Mouse (Mus musculus) midbrain, postnatal 0 days (tissue): ENCODE results near the gene Tpra1. TPM values are rescaled to one million over a fixed set of nuclear protein-coding genes. Genes with fewer than 3 reads are reported as not detected.

ENCODE experiments used
- ATAC-seq: fragments of 200-750 bp; cut with Nextera tagmentation; 2 replicates; pipeline ENCODE4 v1.8.0; 2017; ENCODE audit warnings: moderate number of reproducible peaks, mild to moderate bottlenecking, moderate TSS enrichment, moderate library complexity; ENCODE audit not compliant: low FRiP score
- DNase-seq: peaks from one replicate; pipeline ENCODE4 v3.0.0-alpha.2; 2015; ENCODE audit warnings: low spot score
- H3K27ac ChIP-seq: fragments of 300-500 bp; sonication (generic); 2 replicates; pipeline ENCODE4 v1.5.1; 2014; ENCODE audit warnings: low read depth, mild to moderate bottlenecking, low read length, mixed read lengths
- H3K27me3 ChIP-seq: fragments of 300-500 bp; sonication (generic); 2 replicates; pipeline ENCODE4 v1.6.1; 2014; ENCODE audit warnings: low read length, control low read depth, mixed read lengths; ENCODE audit not compliant: insufficient read depth
- H3K36me3 ChIP-seq: fragments of 300-500 bp; sonication (generic); 2 replicates; pipeline ENCODE4 v1.6.1; 2014; ENCODE audit warnings: low read length, control low read depth, mixed read lengths; ENCODE audit not compliant: insufficient read depth
- H3K4me1 ChIP-seq: fragments of 300-500 bp; sonication (generic); 2 replicates; pipeline ENCODE4 v1.6.1; 2014; ENCODE audit warnings: mild to moderate bottlenecking, control low read depth, antibody characterized with exemption, low read length, mixed read lengths; ENCODE audit not compliant: insufficient read depth
- H3K4me2 ChIP-seq: fragments of 300-500 bp; sonication (generic); 2 replicates; pipeline ENCODE4 v1.6.1; 2014; ENCODE audit warnings: low read depth, mild to moderate bottlenecking, low read length, mixed read lengths; ENCODE audit not compliant: poor library complexity, severe bottlenecking
- H3K4me3 ChIP-seq: fragments of 300-500 bp; sonication (generic); 2 replicates; pipeline ENCODE4 v1.5.1; 2014; ENCODE audit warnings: low read depth, mild to moderate bottlenecking, low read length, moderate library complexity
- H3K9ac ChIP-seq: fragments of 300-500 bp; sonication (generic); replicated peaks from 2 replicates; pipeline ENCODE4 v1.6.1; 2014; ENCODE audit warnings: mild to moderate bottlenecking, low read length, moderate library complexity, mixed read lengths; ENCODE audit not compliant: poor library complexity, severe bottlenecking
- H3K9me3 ChIP-seq: fragments of 300-500 bp; sonication (generic); 2 replicates; pipeline ENCODE4 v1.6.1; 2016; ENCODE audit warnings: low read length, control low read depth
- CTCF ChIP-seq: IDR thresholded peaks from 2 replicates; pipeline ENCODE4 v1.5.1; 2016; ENCODE audit warnings: antibody characterized with exemption, mild to moderate bottlenecking
- WGBS: fragments of 180-500 bp; shearing (Covaris S2); extraction: QIAGEN DNeasy Blood & Tissue Kit; methylation state at CpG from one replicate; pipeline ENCODE4 v1.1.7; 2014; 5-methylcytosine and 5-hydroxymethylcytosine counted together
- polyA plus RNA-seq: library from polyadenylated mRNA; unstranded; fragments of >200 nt; fragmentation: Nextera tagmentation; extraction: Ambion mirVana; gene quantifications from 2 replicates; pipeline ENCODE4 v1.2.1, GENCODE M21; 2015
- total RNA-seq: library from RNA; depleted of rRNA; stranded (reverse); fragments of >200 nt; gene quantifications from 2 replicates; pipeline ENCODE4 v1.2.3, GENCODE M21; 2014

Gene Tpra1
- total and polyA plus RNA-seq, 2 experiments from 2014 or later: 52.7 to 69.7 TPM

- DNase-seq: peak; percentile 67
- no peak for TF ChIP-seq CTCF
- under 1% methylated on average over 65 of the region's 74 CpGs for WGBS
- H3K4me2 ChIP-seq: peak overlapping the region; percentile 92
- H3K4me1 ChIP-seq: 0 out of 2 replicates have a peak, but pooled peaks cover 6% of the 10 kb centered on the region
- H3K4me3 ChIP-seq: peak overlapping the region; percentile 80
- no peaks in the 10 kb centered on the region for H3K27me3 ChIP-seq
- H3K27ac ChIP-seq: peak overlapping the region; percentile 98
- ATAC-seq: peak; percentile 72
- H3K9ac ChIP-seq: peak overlapping the region; percentile 95
- no peaks in the 10 kb centered on the region for H3K36me3 ChIP-seq
- no peaks in the 10 kb centered on the region for H3K9me3 ChIP-seq
These were observed 27.8 kb upstream of the Tpra1 start for GRCm38 (mm10) chr6:88873965-88874867.

GRCm38 (mm10) chr6:88874868-88875508 is 27.1 kb upstream of the Tpra1 start, which contains the start of gene Podxl2:
Gene Podxl2 (minus strand): TSS chr6:88875044.
- DNase-seq: peak; percentile 90
- 6% methylated on average over 41 of the region's 63 CpGs for WGBS
- Histone ChIP-seq H3K9ac (peak within 1 kb of the TSS; percentile 95), H3K36me3 (no peaks in the 10 kb centered on the region), H3K4me2 (peak within 1 kb of the TSS; percentile 92), H3K9me3 (no peaks in the 10 kb centered on the region), H3K27ac (peak within 1 kb of the TSS; percentile 98), H3K4me1 (0 out of 2 replicates have a peak, but pooled peaks cover 6% of the 10 kb centered on the region), H3K27me3 (no peaks in the 10 kb centered on the region), H3K4me3 (peak within 1 kb of the TSS; percentile 80)
- peak; percentile 79 for ATAC-seq
- no peak for TF ChIP-seq CTCF

- no peak overlapping the region for H3K27ac ChIP-seq
- H3K27me3 ChIP-seq: no peaks in the 10 kb centered on the region
- H3K4me2 ChIP-seq: no peak overlapping the region
- H3K4me1 ChIP-seq: no peaks in the 10 kb centered on the region
- 59% methylated on average over 4 of the region's 4 CpGs for WGBS
- DNase-seq: no peak
- no peaks in the 10 kb centered on the region for H3K9me3 ChIP-seq
- no peak overlapping the region for H3K4me3 ChIP-seq
- no peak for ATAC-seq
- no peak overlapping the region for H3K9ac ChIP-seq
- TF ChIP-seq CTCF: peak; percentile 42
- peaks cover 2% of the 10 kb centered on the region; the same call in 1 of the 2 replicates for H3K36me3 ChIP-seq
These were observed 22.6 kb upstream of the Tpra1 start for GRCm38 (mm10) chr6:88879471-88879870.

- ATAC-seq: no peak
These were observed 20.7 kb upstream of the Tpra1 start for GRCm38 (mm10) chr6:88881334-88881733.

GRCm38 (mm10) chr6:88884195-88884594 is 17.9 kb upstream of the Tpra1 start:
- no peak for TF ChIP-seq CTCF
- no peaks in the 10 kb centered on the region for H3K9me3 ChIP-seq
- 97% methylated on average over 10 of the region's 10 CpGs for WGBS
- H3K4me2 ChIP-seq: no peak overlapping the region
- H3K27ac ChIP-seq: no peak overlapping the region
- no peak for DNase-seq
- peaks cover 10% of the 10 kb centered on the region; the same call in 1 of the 2 replicates for H3K36me3 ChIP-seq
- H3K4me3 ChIP-seq: no peak overlapping the region
- no peaks in the 10 kb centered on the region for H3K27me3 ChIP-seq
- no peak for ATAC-seq
- H3K9ac ChIP-seq: no peak overlapping the region
- H3K4me1 ChIP-seq: no peaks in the 10 kb centered on the region

More at GRCm38 (mm10) chr6:88881334-88881733, 20.7 kb upstream of the Tpra1 start:
- Histone ChIP-seq H3K4me1 (no peaks in the 10 kb centered on the region), H3K36me3 (peaks cover 4% of the 10 kb centered on the region; the same call in 1 of the 2 replicates), H3K4me3 (no peak overlapping the region), H3K27me3 (no peaks in the 10 kb centered on the region), H3K4me2 (no peak overlapping the region), H3K27ac (no peak overlapping the region), H3K9ac (no peak overlapping the region), H3K9me3 (no peaks in the 10 kb centered on the region)
- no peak for DNase-seq
- TF ChIP-seq CTCF: no peak
- WGBS: 26% methylated on average over 7 of the region's 7 CpGs

- H3K9ac ChIP-seq: no peak overlapping the region
- H3K4me3 ChIP-seq: no peak overlapping the region
- no peak for ATAC-seq
- no peaks in the 10 kb centered on the region for H3K9me3 ChIP-seq
- no peak overlapping the region for H3K27ac ChIP-seq
- 96% methylated on average over 17 of the region's 17 CpGs for WGBS
- no peaks in the 10 kb centered on the region for H3K27me3 ChIP-seq
- no peaks in the 10 kb centered on the region for H3K4me1 ChIP-seq
- peaks cover 13% of the 10 kb centered on the region; the same call in 1 of the 2 replicates for H3K36me3 ChIP-seq
- H3K4me2 ChIP-seq: no peak overlapping the region
- no peak for TF ChIP-seq CTCF
- DNase-seq: no peak
These were observed 17.4 kb upstream of the Tpra1 start for GRCm38 (mm10) chr6:88884690-88885089.
